Mouse (Mus musculus): ENCODE measurements at regions not wholly inside any gene's neighbourhood (a gene's known extent, or its start where the extent isn't known, plus 50 kb on each side); places are given as distances from the start of the nearest gene placed in this dataset.
A peak's percentile ranks its signal among the peaks of the same experiment; 100 is the strongest.

GRCm38 (mm10) chr10:98727130-98727529, 187.1 kb upstream of the Atp2b1 start:
- H3K4me1 ChIP-seq (ENCODE audit: insufficient read depth), result no peaks in the 10 kb centered on the region
- H3K4me2 ChIP-seq, result no peak overlapping the region
- WGBS, result 75% methylated on average over 4 of the region's 4 CpGs
- no peak overlapping the region for H3K9ac ChIP-seq
- ATAC-seq (ENCODE audit: insufficient read depth) (no peak), DNase-seq (no peak)
- H3K27ac ChIP-seq (ENCODE audit: low read depth), result no peak overlapping the region
- H3K4me3 ChIP-seq (ENCODE audit: low read depth, low read length), result no peak overlapping the region
- no peaks in the 10 kb centered on the region for H3K27me3 ChIP-seq (ENCODE audit: insufficient read depth, low read length)
- H3K9me3 ChIP-seq (ENCODE audit: low read depth, low read length), result no peaks in the 10 kb centered on the region
- H3K36me3 ChIP-seq (ENCODE audit: insufficient read depth), result no peaks in the 10 kb centered on the region
- no peak for TF ChIP-seq CTCF (IDR thresholded peaks at IDR 0.05; ENCODE audit: low read depth)

GRCm38 (mm10) chr10:98728396-98729030, 185.7 kb upstream of the Atp2b1 start:
- H3K27me3 ChIP-seq (ENCODE audit: insufficient read depth, low read length), result no peaks in the 10 kb centered on the region
- H3K4me3 ChIP-seq (ENCODE audit: low read depth, low read length), result no peak overlapping the region
- 67% methylated on average over 5 of the region's 5 CpGs for WGBS
- DNase-seq (peak; percentile 42), ATAC-seq (ENCODE audit: insufficient read depth) (no peak)
- no peaks in the 10 kb centered on the region for H3K4me1 ChIP-seq (ENCODE audit: insufficient read depth)
- no peak for TF ChIP-seq CTCF (IDR thresholded peaks at IDR 0.05; ENCODE audit: low read depth)
- H3K36me3 ChIP-seq (ENCODE audit: insufficient read depth), result no peaks in the 10 kb centered on the region
- H3K4me2 ChIP-seq, result no peak overlapping the region
- H3K9me3 ChIP-seq (ENCODE audit: low read depth, low read length), result no peaks in the 10 kb centered on the region
- no peak overlapping the region for H3K27ac ChIP-seq (ENCODE audit: low read depth)
- H3K9ac ChIP-seq, result no peak overlapping the region

- ATAC-seq (ENCODE audit: insufficient read depth), result no peak
- 82% methylated on average over 7 of the region's 7 CpGs for WGBS
- H3K9ac ChIP-seq, result no peak overlapping the region
These were observed 180.1 kb upstream of the Atp2b1 start for GRCm38 (mm10) chr10:98733950-98734585.

GRCm38 (mm10) chr10:98740507-98741147, 173.6 kb upstream of the Atp2b1 start:
- H3K4me3 ChIP-seq (ENCODE audit: low read depth, low read length), result no peak overlapping the region
- H3K27me3 ChIP-seq (ENCODE audit: insufficient read depth, low read length), result no peaks in the 10 kb centered on the region
- H3K9me3 ChIP-seq (ENCODE audit: low read depth, low read length), result no peaks in the 10 kb centered on the region
- no peak for DNase-seq
- ATAC-seq (ENCODE audit: insufficient read depth), result no peak
- H3K27ac ChIP-seq (ENCODE audit: low read depth), result no peak overlapping the region
- no peak overlapping the region for H3K9ac ChIP-seq
- H3K4me1 ChIP-seq (ENCODE audit: insufficient read depth), result 0 out of 2 replicates have a peak, but pooled peaks cover 4% of the 10 kb centered on the region
- H3K36me3 ChIP-seq (ENCODE audit: insufficient read depth), result no peaks in the 10 kb centered on the region
- 85% methylated on average over 7 of the region's 7 CpGs for WGBS
- TF ChIP-seq CTCF (IDR thresholded peaks at IDR 0.05; ENCODE audit: low read depth), result no peak
- H3K4me2 ChIP-seq, result no peak overlapping the region

More at GRCm38 (mm10) chr10:98733950-98734585, 180.1 kb upstream of the Atp2b1 start:
- Histone ChIP-seq H3K27ac (ENCODE audit: low read depth) (no peak overlapping the region), H3K4me1 (ENCODE audit: insufficient read depth) (no peaks in the 10 kb centered on the region), H3K4me3 (ENCODE audit: low read depth, low read length) (no peak overlapping the region), H3K36me3 (ENCODE audit: insufficient read depth) (no peaks in the 10 kb centered on the region), H3K27me3 (ENCODE audit: insufficient read depth, low read length) (no peaks in the 10 kb centered on the region), H3K9me3 (ENCODE audit: low read depth, low read length) (no peaks in the 10 kb centered on the region), H3K4me2 (no peak overlapping the region)
- DNase-seq, result no peak
- no peak for TF ChIP-seq CTCF (IDR thresholded peaks at IDR 0.05; ENCODE audit: low read depth)

- 21% methylated on average over 5 of the region's 5 CpGs for WGBS
- DNase-seq (peak; percentile 48), ATAC-seq (ENCODE audit: insufficient read depth) (no peak)
- no peaks in the 10 kb centered on the region for H3K27me3 ChIP-seq (ENCODE audit: insufficient read depth, low read length)
- H3K4me1 ChIP-seq (ENCODE audit: insufficient read depth), result 0 out of 2 replicates have a peak, but pooled peaks cover 4% of the 10 kb centered on the region
- no peaks in the 10 kb centered on the region for H3K36me3 ChIP-seq (ENCODE audit: insufficient read depth)
- no peaks in the 10 kb centered on the region for H3K9me3 ChIP-seq (ENCODE audit: low read depth, low read length)
- H3K27ac ChIP-seq (ENCODE audit: low read depth), result no peak overlapping the region
- H3K4me3 ChIP-seq (ENCODE audit: low read depth, low read length), result no peak overlapping the region
- H3K9ac ChIP-seq, result no peak overlapping the region
- no peak for TF ChIP-seq CTCF (IDR thresholded peaks at IDR 0.05; ENCODE audit: low read depth)
- H3K4me2 ChIP-seq, result no peak overlapping the region
These were observed 172.8 kb upstream of the Atp2b1 start for GRCm38 (mm10) chr10:98741398-98741797.

- peak overlapping the region; percentile 4; the same call in 1 of the 2 replicates for H3K4me2 ChIP-seq
- 47% methylated on average over 16 of the region's 16 CpGs for WGBS
- no peak for TF ChIP-seq CTCF (IDR thresholded peaks at IDR 0.05; ENCODE audit: low read depth)
- no peaks in the 10 kb centered on the region for H3K27me3 ChIP-seq (ENCODE audit: insufficient read depth, low read length)
- H3K9ac ChIP-seq, result no peak overlapping the region
- DNase-seq (no peak), ATAC-seq (ENCODE audit: insufficient read depth) (no peak)
- no peaks in the 10 kb centered on the region for H3K36me3 ChIP-seq (ENCODE audit: insufficient read depth)
- H3K4me1 ChIP-seq (ENCODE audit: insufficient read depth), result 0 out of 2 replicates have a peak, but pooled peaks cover 4% of the 10 kb centered on the region
- no peaks in the 10 kb centered on the region for H3K9me3 ChIP-seq (ENCODE audit: low read depth, low read length)
- no peak overlapping the region for H3K4me3 ChIP-seq (ENCODE audit: low read depth, low read length)
- H3K27ac ChIP-seq (ENCODE audit: low read depth), result no peak overlapping the region
These were observed 171.2 kb upstream of the Atp2b1 start for GRCm38 (mm10) chr10:98742822-98743605.
